13 mouse cellular contexts compared by ENCODE assay signal in genomic region chr2:59510416-59510815, GRCm38 (mm10). TPM values are rescaled to one million over a fixed set of nuclear protein-coding genes. Genes with fewer than 3 reads are reported as not detected.
DNase-seq lines count a peak whose midpoint lies in the region; ATAC-seq and TF ChIP-seq lines count a peak whose summit lies in the region.
"Had no signal": no experiment of that assay in that cellular context is flagged by ENCODE, and none has a peak within 500 bp of the region (broad histone marks: within the 10 kb centered on the region; RNA-seq: fewer than 3 reads in every experiment).

No protein-coding gene starts in this region.

- H3K27ac ChIP-seq in forebrain, postnatal 0 days (ENCODE audit: low read depth, low read length), result no peak overlapping the region
- no peak overlapping the region for H3K27ac ChIP-seq in forebrain, embryonic 11.5 days (ENCODE audit: low read depth, low read length)
- H3K27ac ChIP-seq in lung, embryonic 16.5 days (ENCODE audit: low read length), result no peak overlapping the region
- H3K27ac ChIP-seq in hindbrain, embryonic 15.5 days (replicated peaks), result peak overlapping the region; percentile 61
- peak overlapping the region; percentile 21; the same call in 1 of the 2 replicates for H3K27ac ChIP-seq in stomach, embryonic 16.5 days (ENCODE audit: low read length)
- no peak overlapping the region for H3K27ac ChIP-seq in liver, postnatal 0 days (ENCODE audit: low read depth)

- H3K27me3 ChIP-seq in forebrain, postnatal 0 days (ENCODE audit: insufficient read depth, low read length), result no peaks in the 10 kb centered on the region
- no peaks in the 10 kb centered on the region for H3K27me3 ChIP-seq in forebrain, embryonic 11.5 days (ENCODE audit: control insufficient read depth, insufficient read depth, low read length)
- no peaks in the 10 kb centered on the region for H3K27me3 ChIP-seq in lung, embryonic 16.5 days (ENCODE audit: control insufficient read depth, insufficient read depth, low read depth, low read length)
- H3K27me3 ChIP-seq in hindbrain, embryonic 15.5 days, result no peaks in the 10 kb centered on the region
- no peaks in the 10 kb centered on the region for H3K27me3 ChIP-seq in stomach, embryonic 16.5 days (ENCODE audit: control insufficient read depth, insufficient read depth, low read length)
- H3K27me3 ChIP-seq in liver, postnatal 0 days (ENCODE audit: insufficient read depth, low read length), result no peaks in the 10 kb centered on the region

- TF ChIP-seq EP300 in liver, postnatal 0 days (IDR thresholded peaks at IDR 0.05; ENCODE audit: low read depth), result no peak

- H3K9me3 ChIP-seq in forebrain, postnatal 0 days (ENCODE audit: low read length), result no peaks in the 10 kb centered on the region
- no peaks in the 10 kb centered on the region; the same call in 1 of the 2 replicates for H3K9me3 ChIP-seq in forebrain, embryonic 11.5 days (ENCODE audit: control insufficient read depth, low read length)
- no peaks in the 10 kb centered on the region for H3K9me3 ChIP-seq in lung, embryonic 16.5 days (ENCODE audit: control insufficient read depth, low read length)
- no peaks in the 10 kb centered on the region for H3K9me3 ChIP-seq in hindbrain, embryonic 15.5 days
- H3K9me3 ChIP-seq in stomach, embryonic 16.5 days (replicated peaks; ENCODE audit: control insufficient read depth, low read length), result no peaks in the 10 kb centered on the region; the same call in 1 of the 2 replicates
- H3K9me3 ChIP-seq in liver, postnatal 0 days (ENCODE audit: low read length), result no peaks in the 10 kb centered on the region

- no peak for DNase-seq in forebrain, postnatal 0 days
- DNase-seq in forebrain, embryonic 11.5 days (ENCODE audit: low spot score), result no peak
- no peak for DNase-seq in lung, postnatal 25 days (ENCODE audit: low spot score)
- no peak for DNase-seq in liver, postnatal 0 days
- no peak for DNase-seq in spleen, postnatal 4 days (ENCODE audit: low spot score in 2 of 2)
- DNase-seq: layer of hippocampus, adult 9-11 months had no signal

- H3K4me3 ChIP-seq in forebrain, postnatal 0 days (ENCODE audit: low read depth, low read length), result no peak overlapping the region
- no peak overlapping the region for H3K4me3 ChIP-seq in forebrain, embryonic 11.5 days (ENCODE audit: low read depth, low read length)
- H3K4me3 ChIP-seq in lung, embryonic 16.5 days (ENCODE audit: low read length), result no peak overlapping the region
- no peak overlapping the region for H3K4me3 ChIP-seq in hindbrain, embryonic 15.5 days
- no peak overlapping the region for H3K4me3 ChIP-seq in stomach, embryonic 16.5 days (replicated peaks; ENCODE audit: low read length)
- H3K4me3 ChIP-seq in liver, postnatal 0 days (ENCODE audit: low read depth, low read length), result no peak overlapping the region
- H3K4me3 ChIP-seq: erythroblast, embryonic 14.5 days had no signal

- no peaks in the 10 kb centered on the region for H3K4me1 ChIP-seq in forebrain, postnatal 0 days (ENCODE audit: insufficient read depth)
- H3K4me1 ChIP-seq in forebrain, embryonic 11.5 days (replicated peaks; ENCODE audit: control insufficient read depth, insufficient read depth, low read length), result no peaks in the 10 kb centered on the region
- H3K4me1 ChIP-seq in lung, embryonic 16.5 days (replicated peaks; ENCODE audit: control insufficient read depth, insufficient read depth, low read length), result peaks cover 3% of the 10 kb centered on the region; the same call in 1 of the 2 replicates
- peaks cover 9% of the 10 kb centered on the region for H3K4me1 ChIP-seq in hindbrain, embryonic 15.5 days (replicated peaks)
- peaks cover 4% of the 10 kb centered on the region; the same call in 1 of the 2 replicates for H3K4me1 ChIP-seq in stomach, embryonic 16.5 days (ENCODE audit: control insufficient read depth, insufficient read depth, low read length)
- no peaks in the 10 kb centered on the region for H3K4me1 ChIP-seq in liver, postnatal 0 days (ENCODE audit: insufficient read depth)

- H3K4me2 ChIP-seq in forebrain, postnatal 0 days (ENCODE audit: low read depth), result no peak overlapping the region
- no peak overlapping the region for H3K4me2 ChIP-seq in forebrain, embryonic 11.5 days (ENCODE audit: low read depth, low read length, severe bottlenecking)
- H3K4me2 ChIP-seq in lung, embryonic 16.5 days (ENCODE audit: low read depth, low read length), result no peak overlapping the region
- no peak overlapping the region for H3K4me2 ChIP-seq in hindbrain, embryonic 15.5 days
- H3K4me2 ChIP-seq in stomach, embryonic 16.5 days (ENCODE audit: low read depth, low read length), result no peak overlapping the region
- H3K4me2 ChIP-seq in liver, postnatal 0 days (ENCODE audit: low read depth, low read length), result no peak overlapping the region

- H3K36me3 ChIP-seq in forebrain, postnatal 0 days (ENCODE audit: insufficient read depth), result no peaks in the 10 kb centered on the region
- H3K36me3 ChIP-seq in forebrain, embryonic 11.5 days (ENCODE audit: control insufficient read depth, insufficient read depth, low read length), result no peaks in the 10 kb centered on the region
- H3K36me3 ChIP-seq in lung, embryonic 16.5 days (ENCODE audit: control insufficient read depth, insufficient read depth, low read length), result no peaks in the 10 kb centered on the region
- no peaks in the 10 kb centered on the region for H3K36me3 ChIP-seq in hindbrain, embryonic 15.5 days
- no peaks in the 10 kb centered on the region for H3K36me3 ChIP-seq in stomach, embryonic 16.5 days (ENCODE audit: control insufficient read depth, insufficient read depth, low read length)
- no peaks in the 10 kb centered on the region for H3K36me3 ChIP-seq in liver, postnatal 0 days (replicated peaks; ENCODE audit: insufficient read depth, low read length)

- no peak overlapping the region for H3K9ac ChIP-seq in forebrain, postnatal 0 days
- H3K9ac ChIP-seq in forebrain, embryonic 11.5 days (ENCODE audit: low read length), result no peak overlapping the region
- H3K9ac ChIP-seq in lung, embryonic 16.5 days (ENCODE audit: low read length), result no peak overlapping the region
- no peak overlapping the region for H3K9ac ChIP-seq in hindbrain, embryonic 15.5 days
- H3K9ac ChIP-seq in stomach, embryonic 16.5 days (ENCODE audit: low read length), result 0 out of 2 replicates have a peak overlapping the region, but pooled peaks have one; percentile 18
- H3K9ac ChIP-seq in liver, postnatal 0 days (replicated peaks), result no peak overlapping the region

- peak; percentile 45; the same call in 1 of the 2 replicates for ATAC-seq in forebrain, postnatal 0 days
- ATAC-seq in forebrain, embryonic 11.5 days (replicated peaks; ENCODE audit: low FRiP score), result no peak
- ATAC-seq in lung, embryonic 16.5 days (ENCODE audit: low read depth), result 0 out of 2 replicates have a peak, but pooled peaks have one; percentile 36
- ATAC-seq in hindbrain, embryonic 15.5 days (ENCODE audit: low FRiP score, low read depth), result peak; percentile 52
- ATAC-seq in stomach, embryonic 16.5 days (ENCODE audit: insufficient read depth, low FRiP score), result peak; percentile 38; the same call in 1 of the 2 replicates
- ATAC-seq in liver, postnatal 0 days, result no peak
- ATAC-seq: lung, postnatal 0 days had no signal

- 48% methylated on average over 9 of the region's 9 CpGs for whole genome bisulfite sequencing in forebrain, postnatal 0 days
- 51% methylated on average over 9 of the region's 9 CpGs for WGBS in forebrain, embryonic 11.5 days
- WGBS in lung, embryonic 16.5 days, result 38% methylated on average over 9 of the region's 9 CpGs
- WGBS in hindbrain, embryonic 15.5 days, result 32% methylated on average over 9 of the region's 9 CpGs
- WGBS in stomach, embryonic 16.5 days, result 32% methylated on average over 9 of the region's 9 CpGs
- WGBS in liver, postnatal 0 days (ENCODE audit: insufficient replicate concordance), result 65% methylated on average over 9 of the region's 9 CpGs

- no peak for TF ChIP-seq CTCF in forebrain, postnatal 0 days (IDR thresholded peaks at IDR 0.05; ENCODE audit: low read depth)
- no peak for TF ChIP-seq CTCF in liver, postnatal 0 days (IDR thresholded peaks at IDR 0.05; ENCODE audit: low read depth)

RNA-seq across cellular contexts. Expression of gene Dapl1, which starts 26.0 kb away (rescaled TPM):
- total RNA-seq in forebrain, postnatal 0 days (2014; rRNA removed), result 1.00 TPM in 1 of 2 replicates, not detected in the other
- 2.2 and 2.3 TPM in 2 replicates for polyA plus RNA-seq in forebrain, postnatal 0 days (2015; fragmentation: Nextera tagmentation; extraction: Ambion mirVana)
- polyA plus RNA-seq in forebrain, embryonic 11.5 days (2014; fragmentation: Nextera tagmentation; extraction: Ambion mirVana), result 0.69 and 1.1 TPM in 2 replicates
- 5.3 and 5.4 TPM in 2 replicates for polyA plus RNA-seq in lung, embryonic 16.5 days (2015; fragmentation: Nextera tagmentation; extraction: Ambion mirVana)
- 1.2 and 1.7 TPM in 2 replicates for polyA plus RNA-seq in hindbrain, embryonic 15.5 days (2015; fragmentation: Nextera tagmentation; extraction: Ambion mirVana)
- 85.4 and 111 TPM in 2 replicates for polyA plus RNA-seq in stomach, embryonic 16.5 days (2015; fragmentation: Nextera tagmentation; extraction: Ambion mirVana)
- not detected in 2 replicates for polyA plus RNA-seq in liver, postnatal 0 days (2015; fragmentation: Nextera tagmentation; extraction: Ambion mirVana)
- total RNA-seq: heart, postnatal 10 days had no signal
- polyA plus RNA-seq: C2C12; erythroblast, embryonic 14.5 days had no signal

Comparison
In these comparisons a context has a peak if more than half of its experiments do, and no peak if none do; other contexts are left out.
1. ATAC-seq: peak in forebrain, postnatal 0 days (single experiment), lung, embryonic 16.5 days (single experiment), hindbrain, embryonic 15.5 days (single experiment) and stomach, embryonic 16.5 days (single experiment); none in forebrain, embryonic 11.5 days (single experiment) and liver, postnatal 0 days (single experiment).
2. H3K27ac ChIP-seq: peak in hindbrain, embryonic 15.5 days (single experiment) and stomach, embryonic 16.5 days (single experiment); none in forebrain, postnatal 0 days (single experiment), forebrain, embryonic 11.5 days (single experiment), lung, embryonic 16.5 days (single experiment) and liver, postnatal 0 days (single experiment).
3. RNA of gene Dapl1, which starts 26.0 kb away (polyA plus RNA-seq): 85.4 to 111 TPM in stomach, embryonic 16.5 days; 5.3 to 5.4 TPM in lung, embryonic 16.5 days, 2.2 to 2.3 TPM in forebrain, postnatal 0 days, 1.2 to 1.7 TPM in hindbrain, embryonic 15.5 days, 0.69 to 1.1 TPM in forebrain, embryonic 11.5 days and not detected in liver, postnatal 0 days; every median in the first group is over 10 times any median in the second.